8 mouse cellular contexts compared by ENCODE assay signal in genomic region chr4:141559131-141559897, GRCm38 (mm10). TPM values are rescaled to one million over a fixed set of nuclear protein-coding genes. Genes with fewer than 3 reads are reported as not detected.
A peak's percentile ranks its signal among the peaks of the same experiment; 100 is the strongest.
DNase-seq lines count a peak whose midpoint lies in the region; ATAC-seq lines count a peak whose summit lies in the region.

No protein-coding gene starts in this region.

- peak overlapping the region; percentile 88 for H3K4me2 ChIP-seq in lung, embryonic 16.5 days (ENCODE audit: low read depth, low read length)

- WGBS in hindbrain, embryonic 10.5 days = under 1% methylated on average over 30 of the region's 30 CpGs
- under 1% methylated on average over 30 of the region's 30 CpGs for WGBS in lung, embryonic 16.5 days

- ATAC-seq in frontal cortex, adult (ENCODE audit: low TSS enrichment) = peak; percentile 57
- peak; percentile 75 for ATAC-seq in lung, embryonic 16.5 days (ENCODE audit: low read depth)

- peak; percentile 96 for DNase-seq in Muller cell, postnatal 12 days (ENCODE audit: inconsistent ontology term)
- DNase-seq in cerebellum, adult 9-11 months = peak; percentile 85
- peak; percentile 71 for DNase-seq in hindbrain, embryonic 10.5 days (ENCODE audit: low spot score)
- peak; percentile 82 for DNase-seq in layer of hippocampus, adult 9-11 months
- peak; percentile 46 for DNase-seq in ovary, postnatal 10 days (ENCODE audit: low spot score)
- peak; percentile 91 for DNase-seq in thymus, postnatal 0 days (ENCODE audit: low spot score)

- peak overlapping the region; percentile 85 for H3K27ac ChIP-seq in hindbrain, embryonic 10.5 days
- peak overlapping the region; percentile 95 for H3K27ac ChIP-seq in lung, embryonic 16.5 days (ENCODE audit: low read length)

- H3K4me1 ChIP-seq in hindbrain, embryonic 10.5 days (replicated peaks) = peaks cover 19% of the 10 kb centered on the region
- peaks cover 23% of the 10 kb centered on the region for H3K4me1 ChIP-seq in lung, embryonic 16.5 days (replicated peaks; ENCODE audit: control insufficient read depth, insufficient read depth, low read length)

- no peaks in the 10 kb centered on the region for H3K9me3 ChIP-seq in hindbrain, embryonic 10.5 days
- no peaks in the 10 kb centered on the region for H3K9me3 ChIP-seq in lung, embryonic 16.5 days (ENCODE audit: control insufficient read depth, low read length)

- peak overlapping the region; percentile 59 for H3K4me3 ChIP-seq in hindbrain, embryonic 10.5 days
- peak overlapping the region; percentile 52 for H3K4me3 ChIP-seq in lung, embryonic 16.5 days (ENCODE audit: low read length)

- H3K36me3 ChIP-seq in hindbrain, embryonic 10.5 days = no peaks in the 10 kb centered on the region
- H3K36me3 ChIP-seq in lung, embryonic 16.5 days (ENCODE audit: control insufficient read depth, insufficient read depth, low read length) = no peaks in the 10 kb centered on the region

- H3K27me3 ChIP-seq in hindbrain, embryonic 10.5 days (ENCODE audit: insufficient read depth, poor library complexity, severe bottlenecking) = peaks cover 12% of the 10 kb centered on the region
- H3K27me3 ChIP-seq in lung, embryonic 16.5 days (ENCODE audit: control insufficient read depth, insufficient read depth, low read depth, low read length) = no peaks in the 10 kb centered on the region

- peak overlapping the region; percentile 65 for H3K9ac ChIP-seq in lung, embryonic 16.5 days (ENCODE audit: low read length)

RNA-seq across cellular contexts. Expression of gene Spen, which starts 20.9 kb away (rescaled TPM):
- 12.8 and 14.2 TPM in 2 replicates for polyA plus RNA-seq in hindbrain, embryonic 10.5 days (2016; fragmentation: Nextera tagmentation; extraction: Ambion mirVana)
- polyA plus RNA-seq in lung, embryonic 16.5 days (2015; fragmentation: Nextera tagmentation; extraction: Ambion mirVana) = 6.9 and 7.4 TPM in 2 replicates
- polyA plus RNA-seq in thymus, postnatal 0 days (2015; fragmentation: Nextera tagmentation; extraction: Ambion mirVana) = 5.8 and 9.3 TPM in 2 replicates

RNA-seq across cellular contexts. Expression of gene Fblim1, which starts 46.6 kb away (rescaled TPM):
- 33.7 and 34.4 TPM in 2 replicates for polyA plus RNA-seq in hindbrain, embryonic 10.5 days (2016; fragmentation: Nextera tagmentation; extraction: Ambion mirVana)
- 71.4 and 76.1 TPM in 2 replicates for polyA plus RNA-seq in lung, embryonic 16.5 days (2015; fragmentation: Nextera tagmentation; extraction: Ambion mirVana)
- polyA plus RNA-seq in thymus, postnatal 0 days (2015; fragmentation: Nextera tagmentation; extraction: Ambion mirVana) = 2.4 and 3.9 TPM in 2 replicates

RNA-seq across cellular contexts. Expression of gene Tmem82, which starts 59.1 kb away (rescaled TPM):
- 1.2 and 1.5 TPM in 2 replicates for polyA plus RNA-seq in hindbrain, embryonic 10.5 days (2016; fragmentation: Nextera tagmentation; extraction: Ambion mirVana)
- polyA plus RNA-seq in lung, embryonic 16.5 days (2015; fragmentation: Nextera tagmentation; extraction: Ambion mirVana) = 0.99 and 1.1 TPM in 2 replicates
- 0.23 and 0.33 TPM in 2 replicates for polyA plus RNA-seq in thymus, postnatal 0 days (2015; fragmentation: Nextera tagmentation; extraction: Ambion mirVana)

Comparison
In these comparisons a context has a peak if more than half of its experiments do, and no peak if none do; other contexts are left out.
1. Peak in every context shown above with its lines: DNase-seq, ATAC-seq, H3K4me3 ChIP-seq and H3K27ac ChIP-seq.
2. DNase-seq: peak in every context shown above with its lines; median percentile 96 in Muller cell, postnatal 12 days; 91 in thymus, postnatal 0 days; 85 in cerebellum, adult 9-11 months; 82 in layer of hippocampus, adult 9-11 months; 71 in hindbrain, embryonic 10.5 days; 46 in ovary, postnatal 10 days.